Mouse (Mus musculus): ENCODE results near the gene Qdpr.

- peak; percentile 65 for TF ChIP-seq CTCF (IDR thresholded peaks at IDR 0.05; ENCODE audit: low read depth, low read length)
- TF ChIP-seq POLR2A (IDR thresholded peaks at IDR 0.05; ENCODE audit: extremely low read depth, insufficient read depth, low read length), result no peak
Observed at GRCm38 (mm10) chr5:45474215-45474614, 24.2 kb upstream of the Qdpr start.

All from liver, adult 2 months (tissue).